Mouse (Mus musculus): Measurements from ENCODE around the gene Gm49320. TPM values are rescaled to one million over a fixed set of nuclear protein-coding genes. Genes with fewer than 3 reads are reported as not detected.
"Not testable (repeated sequence)": the region's sequence is repeated elsewhere in the genome, so short reads cannot be mapped to it uniquely, and the experiment has no call there.

Gene Gm49320
- polyA plus RNA-seq, 1 experiment from 2014 or later = 0.51 TPM

- ATAC-seq (no peak), DNase-seq (ENCODE audit: low spot score) (no peak)
- Histone ChIP-seq H3K27ac (ENCODE audit: low read depth, low read length) (peak overlapping the region; percentile 65; the same call in 1 of the 2 replicates), H3K9me3 (replicated peaks; ENCODE audit: control insufficient read depth, low read length) (no peaks in the 10 kb centered on the region), H3K27me3 (replicated peaks; ENCODE audit: control insufficient read depth, insufficient read depth, low read length) (no peaks in the 10 kb centered on the region), H3K9ac (ENCODE audit: low read length) (peak overlapping the region; percentile 81; the same call in 1 of the 2 replicates), H3K4me2 (ENCODE audit: low read length) (peak overlapping the region; percentile 68), H3K36me3 (ENCODE audit: control insufficient read depth, insufficient read depth, low read length) (peaks cover 50% of the 10 kb centered on the region), H3K4me3 (ENCODE audit: low read depth, low read length) (peak overlapping the region; percentile 90), H3K4me1 (ENCODE audit: control insufficient read depth, insufficient read depth, low read length) (peaks cover 15% of the 10 kb centered on the region)
- 41% methylated on average over 8 of the region's 8 CpGs for WGBS
Measured at GRCm38 (mm10) chr8:4252116-4252760, 13.6 kb downstream of the Gm49320 start.

- H3K9me3 ChIP-seq (replicated peaks; ENCODE audit: control insufficient read depth, low read length) = no peaks in the 10 kb centered on the region
- H3K27ac ChIP-seq (ENCODE audit: low read depth, low read length) = peak within 1 kb of the TSS; percentile 92
- H3K4me2 ChIP-seq (ENCODE audit: low read length) = peak within 1 kb of the TSS; percentile 68
- H3K4me1 ChIP-seq (ENCODE audit: control insufficient read depth, insufficient read depth, low read length) = peaks cover 22% of the 10 kb centered on the region
- whole genome bisulfite sequencing = under 1% methylated on average over 65 of the region's 69 CpGs
- ATAC-seq (peak; percentile 92), DNase-seq (ENCODE audit: low spot score) (peak; percentile 98)
- H3K4me3 ChIP-seq (ENCODE audit: low read depth, low read length) = peak within 1 kb of the TSS; percentile 90
- peak within 1 kb of the TSS; percentile 81 for H3K9ac ChIP-seq (ENCODE audit: low read length)
- no peaks in the 10 kb centered on the region for H3K27me3 ChIP-seq (replicated peaks; ENCODE audit: control insufficient read depth, insufficient read depth, low read length)
- H3K36me3 ChIP-seq (ENCODE audit: control insufficient read depth, insufficient read depth, low read length) = peaks cover 46% of the 10 kb centered on the region
Measured at GRCm38 (mm10) chr8:4252934-4253841, 14.5 kb downstream of the Gm49320 start, which contains the start of gene Snapc2. TSS of gene Snapc2 (plus strand) at chr8:4253080.

- DNase-seq (ENCODE audit: low spot score) (peak; percentile 89), ATAC-seq (no peak)
- H3K4me1 ChIP-seq (ENCODE audit: control insufficient read depth, insufficient read depth, low read length) = peaks cover 22% of the 10 kb centered on the region
- peak overlapping the region; percentile 90; the same call in 1 of the 2 replicates for H3K4me3 ChIP-seq (ENCODE audit: low read depth, low read length)
- H3K9ac ChIP-seq (ENCODE audit: low read length) = peak overlapping the region; percentile 32; the same call in 1 of the 2 replicates
- H3K9me3 ChIP-seq (replicated peaks; ENCODE audit: control insufficient read depth, low read length) = no peaks in the 10 kb centered on the region
- WGBS = 39% methylated on average over 6 of the region's 6 CpGs
- peaks cover 42% of the 10 kb centered on the region for H3K36me3 ChIP-seq (ENCODE audit: control insufficient read depth, insufficient read depth, low read length)
- H3K27me3 ChIP-seq (replicated peaks; ENCODE audit: control insufficient read depth, insufficient read depth, low read length) = no peaks in the 10 kb centered on the region
- H3K27ac ChIP-seq (ENCODE audit: low read depth, low read length) = peak overlapping the region; percentile 92; the same call in 1 of the 2 replicates
- H3K4me2 ChIP-seq (ENCODE audit: low read length) = peak overlapping the region; percentile 68
Measured at GRCm38 (mm10) chr8:4254001-4254400, 15.3 kb downstream of the Gm49320 start.

GRCm38 (mm10) chr8:4255471-4255870 is 16.8 kb downstream of the Gm49320 start:
- Histone ChIP-seq H3K4me1 (ENCODE audit: control insufficient read depth, insufficient read depth, low read length) (peaks cover 25% of the 10 kb centered on the region), H3K36me3 (ENCODE audit: control insufficient read depth, insufficient read depth, low read length) (peaks cover 43% of the 10 kb centered on the region)
- 89% methylated on average over 7 of the region's 7 CpGs for WGBS
- H3K27me3 ChIP-seq (replicated peaks; ENCODE audit: control insufficient read depth, insufficient read depth, low read length); H3K9me3 ChIP-seq (replicated peaks; ENCODE audit: control insufficient read depth, low read length); H3K27ac ChIP-seq (ENCODE audit: low read depth, low read length); ATAC-seq; H3K4me3 ChIP-seq (ENCODE audit: low read depth, low read length); DNase-seq (ENCODE audit: low spot score); H3K9ac ChIP-seq (ENCODE audit: low read length); H3K4me2 ChIP-seq (ENCODE audit: low read length): not testable (repeated sequence)

GRCm38 (mm10) chr8:4256911-4257310 is 18.2 kb downstream of the Gm49320 start:
- 48% methylated on average over 4 of the region's 4 CpGs for WGBS
- ATAC-seq (no peak), DNase-seq (ENCODE audit: low spot score) (peak; percentile 46)
- no peaks in the 10 kb centered on the region for H3K9me3 ChIP-seq (replicated peaks; ENCODE audit: control insufficient read depth, low read length)
- no peaks in the 10 kb centered on the region for H3K27me3 ChIP-seq (replicated peaks; ENCODE audit: control insufficient read depth, insufficient read depth, low read length)
- H3K4me2 ChIP-seq (ENCODE audit: low read length) = peak overlapping the region; percentile 74
- H3K9ac ChIP-seq (ENCODE audit: low read length) = peak overlapping the region; percentile 96
- peaks cover 25% of the 10 kb centered on the region for H3K4me1 ChIP-seq (ENCODE audit: control insufficient read depth, insufficient read depth, low read length)
- H3K36me3 ChIP-seq (ENCODE audit: control insufficient read depth, insufficient read depth, low read length) = peaks cover 55% of the 10 kb centered on the region
- peak overlapping the region; percentile 97; the same call in 1 of the 2 replicates for H3K27ac ChIP-seq (ENCODE audit: low read depth, low read length)
- peak overlapping the region; percentile 93 for H3K4me3 ChIP-seq (ENCODE audit: low read depth, low read length)

- ATAC-seq (no peak), DNase-seq (ENCODE audit: low spot score) (no peak)
- Histone ChIP-seq H3K4me3 (ENCODE audit: low read depth, low read length) (peak overlapping the region; percentile 93), H3K36me3 (ENCODE audit: control insufficient read depth, insufficient read depth, low read length) (peaks cover 60% of the 10 kb centered on the region), H3K27ac (ENCODE audit: low read depth, low read length) (peak overlapping the region; percentile 97), H3K9me3 (replicated peaks; ENCODE audit: control insufficient read depth, low read length) (no peaks in the 10 kb centered on the region), H3K27me3 (replicated peaks; ENCODE audit: control insufficient read depth, insufficient read depth, low read length) (no peaks in the 10 kb centered on the region), H3K9ac (ENCODE audit: low read length) (peak overlapping the region; percentile 96), H3K4me1 (ENCODE audit: control insufficient read depth, insufficient read depth, low read length) (peaks cover 25% of the 10 kb centered on the region), H3K4me2 (ENCODE audit: low read length) (peak overlapping the region; percentile 74)
- WGBS = 70% methylated on average over 4 of the region's 4 CpGs
Measured at GRCm38 (mm10) chr8:4257350-4257749, 18.7 kb downstream of the Gm49320 start.

GRCm38 (mm10) chr8:4258233-4258632 is 19.6 kb downstream of the Gm49320 start:
- H3K9ac ChIP-seq (ENCODE audit: low read length) = peak overlapping the region; percentile 96
- H3K4me3 ChIP-seq (ENCODE audit: low read depth, low read length) = peak overlapping the region; percentile 93
- H3K36me3 ChIP-seq (ENCODE audit: control insufficient read depth, insufficient read depth, low read length) = peaks cover 68% of the 10 kb centered on the region
- H3K9me3 ChIP-seq (replicated peaks; ENCODE audit: control insufficient read depth, low read length) = no peaks in the 10 kb centered on the region
- peak; percentile 71 for ATAC-seq
- H3K27me3 ChIP-seq (replicated peaks; ENCODE audit: control insufficient read depth, insufficient read depth, low read length) = no peaks in the 10 kb centered on the region
- peak; percentile 84 for DNase-seq (ENCODE audit: low spot score)
- 2% methylated on average over 35 of the region's 35 CpGs for WGBS
- peaks cover 25% of the 10 kb centered on the region for H3K4me1 ChIP-seq (ENCODE audit: control insufficient read depth, insufficient read depth, low read length)
- peak overlapping the region; percentile 74 for H3K4me2 ChIP-seq (ENCODE audit: low read length)
- H3K27ac ChIP-seq (ENCODE audit: low read depth, low read length) = peak overlapping the region; percentile 97

GRCm38 (mm10) chr8:4258678-4259077 is 20.0 kb downstream of the Gm49320 start:
- Histone ChIP-seq H3K27ac (ENCODE audit: low read depth, low read length) (peak overlapping the region; percentile 97), H3K36me3 (ENCODE audit: control insufficient read depth, insufficient read depth, low read length) (peaks cover 72% of the 10 kb centered on the region), H3K9me3 (replicated peaks; ENCODE audit: control insufficient read depth, low read length) (no peaks in the 10 kb centered on the region), H3K4me1 (ENCODE audit: control insufficient read depth, insufficient read depth, low read length) (peaks cover 25% of the 10 kb centered on the region), H3K4me2 (ENCODE audit: low read length) (peak overlapping the region; percentile 74), H3K9ac (ENCODE audit: low read length) (peak overlapping the region; percentile 96), H3K4me3 (ENCODE audit: low read depth, low read length) (peak overlapping the region; percentile 93), H3K27me3 (replicated peaks; ENCODE audit: control insufficient read depth, insufficient read depth, low read length) (no peaks in the 10 kb centered on the region)
- peak; percentile 75 for ATAC-seq
- DNase-seq (ENCODE audit: low spot score) = no peak
- under 1% methylated on average over 31 of the region's 32 CpGs for WGBS

Data from forebrain, embryonic 14.5 days (tissue).